Mouse (Mus musculus) naive thymus-derived CD4-positive, alpha-beta T cell, adult 2 months (primary cell): ENCODE measurements around the gene Stxbp3.

ENCODE experiments used
- DNase-seq: peaks from one replicate; pipeline ENCODE4 v3.0.0-alpha.2; 2011; ENCODE audit warnings: low read depth

The Stxbp3 gene

DNA sequence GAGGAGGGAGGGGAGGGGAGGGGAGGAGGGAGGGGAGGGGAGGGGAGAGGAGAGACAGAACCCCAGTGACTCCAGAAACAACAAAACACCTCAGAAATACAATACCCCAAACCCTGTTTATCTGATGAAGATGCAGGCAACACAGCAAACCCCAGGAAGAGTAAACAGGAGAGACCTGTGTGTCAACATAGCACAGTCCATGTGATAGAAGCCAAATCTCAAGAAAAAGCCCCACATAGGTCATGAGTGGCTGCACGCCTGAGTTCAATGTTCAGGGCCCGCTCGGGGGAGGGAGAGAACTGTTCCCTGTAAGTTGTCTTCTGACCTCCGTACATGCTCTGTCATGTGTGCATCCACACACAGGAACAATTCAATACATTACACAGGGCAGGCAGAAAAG lies 43.9 kb downstream of the Stxbp3 start:
- DNase-seq = peak; percentile 37

DNA sequence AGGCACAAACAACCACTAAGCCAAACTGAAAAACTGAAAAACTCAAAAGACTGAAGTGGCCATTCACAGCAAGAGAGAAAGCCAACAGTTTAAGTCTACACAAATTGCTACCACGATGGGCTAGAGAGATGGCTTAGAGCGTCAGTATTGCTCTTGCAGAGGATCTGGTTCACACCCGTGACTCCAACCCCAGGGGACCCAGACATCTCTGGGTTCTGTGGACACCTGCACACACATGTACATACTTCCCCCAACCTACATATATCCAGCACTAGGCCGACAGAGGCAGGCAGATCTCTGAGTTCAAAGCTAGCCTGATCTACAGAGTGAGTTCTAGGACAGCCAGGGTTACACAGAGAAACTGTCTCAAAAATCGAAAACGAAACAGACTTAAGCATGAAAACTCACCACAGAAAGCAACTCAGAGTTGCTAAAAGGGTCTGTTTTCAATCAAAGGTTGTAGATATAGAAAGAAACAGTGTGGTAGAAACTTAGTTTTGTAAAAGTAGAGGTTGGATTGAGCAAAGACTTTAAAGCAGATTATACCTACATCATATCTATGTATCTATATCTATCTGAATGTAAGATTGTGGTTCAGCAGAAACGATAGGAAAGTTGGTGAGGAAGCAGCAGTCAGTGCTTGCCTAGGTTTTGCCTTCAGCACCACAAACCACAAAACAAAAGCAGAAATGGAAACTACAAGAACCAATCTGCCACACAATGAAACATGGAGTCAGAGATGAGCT lies 44.6 kb downstream of the Stxbp3 start:
- DNase-seq = peak; percentile 73

DNA sequence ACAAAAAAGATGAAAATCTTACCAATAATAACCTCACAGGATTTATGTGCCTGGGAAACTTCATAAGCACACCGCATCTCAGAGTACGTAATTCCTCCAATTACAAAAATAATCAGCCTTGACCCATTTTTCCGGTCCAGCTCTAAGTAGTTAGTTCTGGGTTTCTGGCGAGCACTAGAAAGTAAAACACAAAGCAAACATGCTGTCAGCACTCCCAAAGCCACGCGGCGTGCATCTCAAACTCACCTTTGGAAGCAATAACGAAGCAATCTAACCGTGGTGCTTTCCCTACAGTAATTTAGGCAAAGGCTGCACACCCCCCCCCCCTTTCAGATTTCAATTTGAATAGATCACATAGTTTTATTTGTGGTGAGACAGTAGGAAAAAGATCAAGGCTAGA lies 45.5 kb downstream of the Stxbp3 start:
- peak; percentile 10 for DNase-seq

DNA sequence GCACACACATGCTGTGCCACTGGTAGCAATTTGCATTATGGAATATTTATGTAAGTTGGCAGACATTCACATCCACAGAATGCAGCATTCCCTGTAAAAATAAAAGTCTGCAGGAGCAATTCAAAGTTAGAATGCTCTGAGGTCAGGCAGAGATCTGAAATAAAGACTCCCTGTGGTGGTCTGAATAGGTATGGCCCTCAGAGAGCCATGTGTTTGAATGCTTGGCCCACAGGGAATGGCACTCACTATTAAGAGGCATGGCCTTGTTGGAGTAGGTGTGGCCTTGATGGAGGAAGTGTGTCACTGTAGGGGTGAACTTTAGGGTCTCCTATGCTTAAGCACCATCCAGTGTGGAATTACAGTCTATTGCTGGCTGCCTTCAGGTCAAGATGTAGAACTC lies 47.9 kb downstream of the Stxbp3 start:
- no peak for DNase-seq

DNA sequence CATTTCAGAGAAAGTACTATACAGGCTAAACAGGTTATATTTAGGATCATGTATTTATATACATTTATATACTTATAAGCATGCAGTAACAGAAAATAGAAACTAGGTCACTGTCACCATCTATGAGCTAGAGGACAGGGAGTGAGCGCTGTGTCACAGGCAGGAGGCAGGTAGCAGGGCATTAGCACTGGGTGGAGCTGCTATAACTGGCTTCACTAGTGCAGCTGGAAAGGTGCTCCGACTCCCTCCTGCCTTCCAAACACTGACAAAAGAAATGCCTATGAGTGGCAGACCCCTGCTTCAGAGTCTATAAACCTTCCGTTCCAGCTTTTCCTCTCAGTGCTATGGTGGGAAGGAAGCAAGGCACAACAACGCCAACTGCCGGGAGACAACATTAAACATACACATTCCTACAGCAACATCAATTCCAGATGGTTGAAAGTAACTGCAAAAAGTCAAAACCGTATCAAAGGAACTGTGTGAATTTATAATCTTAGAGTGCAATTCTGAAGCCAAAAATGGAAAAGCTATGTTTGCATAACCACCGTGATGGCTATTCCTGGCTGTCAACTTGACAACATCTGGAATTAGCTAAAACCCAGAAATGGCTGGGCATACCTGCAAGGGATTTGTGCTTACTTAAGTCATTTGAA lies 49.1 kb downstream of the Stxbp3 start:
- DNase-seq = no peak

DNA sequence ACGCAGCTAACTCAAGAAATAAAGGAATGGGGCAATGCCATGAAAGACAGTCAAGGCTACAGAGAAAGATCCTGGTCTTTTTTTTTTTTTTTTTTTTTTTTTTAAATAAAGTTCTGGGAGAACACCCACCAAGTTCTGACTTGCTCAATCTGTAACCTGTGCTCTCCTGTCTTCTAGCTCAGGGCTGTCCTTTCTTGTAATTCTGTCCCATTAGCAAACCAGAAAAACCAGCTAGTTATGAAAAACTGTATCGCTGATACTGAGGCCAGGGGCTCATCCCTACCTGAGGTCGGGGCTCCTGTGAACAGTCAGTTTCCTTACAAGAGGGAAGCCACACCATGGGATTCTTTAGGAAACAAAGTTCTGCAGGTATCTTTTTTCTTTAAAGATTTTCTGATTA lies 49.8 kb downstream of the Stxbp3 start:
- DNase-seq = no peak

DNA sequence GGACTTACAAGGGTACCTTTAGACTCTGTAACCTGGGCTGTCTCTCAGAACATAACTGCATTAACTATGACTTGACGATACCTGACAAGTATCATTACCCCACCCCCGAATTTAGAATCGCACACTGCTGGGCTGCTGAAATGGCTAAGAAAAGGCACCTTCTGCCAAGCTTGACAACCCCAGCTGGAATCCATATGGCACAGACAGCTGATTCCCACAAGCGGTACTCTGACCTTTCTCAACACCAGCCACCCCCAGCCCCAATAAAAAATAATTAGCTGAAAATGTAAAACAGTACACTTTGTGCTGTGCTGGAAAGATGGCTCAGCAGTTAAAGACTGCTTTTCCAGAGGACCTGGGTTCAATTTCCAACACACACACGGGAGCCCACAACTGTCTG lies 51.0 kb downstream of the Stxbp3 start:
- DNase-seq = no peak

DNA sequence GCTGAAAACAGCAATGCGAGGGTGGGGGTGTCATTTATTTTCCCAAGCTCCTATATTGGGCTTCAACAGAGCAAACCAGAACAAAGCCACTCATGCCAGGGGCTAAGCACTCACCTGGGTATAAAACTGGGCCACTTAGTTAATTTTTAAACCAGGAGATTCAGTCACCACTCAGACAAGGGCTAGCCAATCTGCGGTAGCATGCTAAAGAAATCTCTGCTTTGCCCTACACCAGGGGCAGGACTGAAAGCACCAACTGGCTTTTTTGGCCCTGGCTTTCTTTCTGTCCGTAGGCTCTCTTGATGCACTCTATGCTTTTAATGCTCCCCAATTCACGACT lies 51.9 kb downstream of the Stxbp3 start:
- DNase-seq = no peak

DNA sequence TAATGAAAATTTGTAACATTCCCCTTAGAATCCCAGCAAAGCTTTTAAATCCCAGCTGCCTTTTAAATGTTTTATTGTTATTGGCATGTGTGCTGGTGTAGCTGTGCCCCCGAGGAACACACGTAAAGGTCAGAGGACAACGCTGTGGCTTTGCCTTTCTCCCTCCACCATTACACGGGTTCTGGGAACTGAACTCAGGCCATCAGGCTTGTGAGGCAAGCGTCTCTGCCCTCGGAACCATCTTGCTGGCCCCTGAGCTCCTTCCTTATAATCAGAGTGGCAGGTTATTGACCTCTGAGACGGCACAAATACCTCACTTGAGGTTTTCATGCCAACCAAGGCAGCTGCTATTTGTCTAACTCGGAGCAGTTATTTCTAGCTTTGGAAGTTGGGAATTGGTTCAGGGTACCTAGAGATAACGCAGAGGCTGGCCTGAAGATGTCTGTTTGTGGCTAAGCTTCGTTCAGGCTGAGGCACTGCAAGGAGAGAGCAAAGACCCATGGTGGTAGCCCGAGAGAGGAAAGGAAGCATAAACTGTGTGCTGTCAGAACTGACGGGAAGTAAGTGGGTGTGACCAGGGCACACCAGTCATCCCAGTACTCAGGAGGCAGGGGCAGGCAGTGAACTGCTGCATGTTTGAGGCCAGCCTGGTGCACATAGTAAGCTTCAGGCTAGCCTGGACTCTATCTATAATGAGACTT lies 52.4 kb downstream of the Stxbp3 start:
- DNase-seq = no peak

DNA sequence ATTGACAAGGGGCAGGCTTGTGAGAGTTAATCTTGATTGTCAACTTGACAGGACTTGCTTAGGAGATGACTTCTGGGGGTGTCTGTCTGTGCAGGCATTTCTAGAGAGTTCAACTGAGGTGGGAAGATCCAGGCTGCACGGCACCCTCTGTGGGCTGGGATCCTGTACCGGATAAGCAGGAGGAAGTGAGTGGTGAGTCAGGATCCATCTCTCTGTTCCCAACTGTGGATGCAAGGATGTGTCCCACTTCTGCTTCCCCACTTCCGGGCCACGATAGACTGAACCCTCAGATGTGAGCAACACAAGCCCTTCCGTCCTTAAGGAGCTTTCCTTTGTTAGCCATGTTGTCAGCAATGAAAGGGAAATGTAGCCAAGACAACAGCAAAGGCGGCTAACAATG lies 53.8 kb downstream of the Stxbp3 start:
- no peak for DNase-seq

DNA sequence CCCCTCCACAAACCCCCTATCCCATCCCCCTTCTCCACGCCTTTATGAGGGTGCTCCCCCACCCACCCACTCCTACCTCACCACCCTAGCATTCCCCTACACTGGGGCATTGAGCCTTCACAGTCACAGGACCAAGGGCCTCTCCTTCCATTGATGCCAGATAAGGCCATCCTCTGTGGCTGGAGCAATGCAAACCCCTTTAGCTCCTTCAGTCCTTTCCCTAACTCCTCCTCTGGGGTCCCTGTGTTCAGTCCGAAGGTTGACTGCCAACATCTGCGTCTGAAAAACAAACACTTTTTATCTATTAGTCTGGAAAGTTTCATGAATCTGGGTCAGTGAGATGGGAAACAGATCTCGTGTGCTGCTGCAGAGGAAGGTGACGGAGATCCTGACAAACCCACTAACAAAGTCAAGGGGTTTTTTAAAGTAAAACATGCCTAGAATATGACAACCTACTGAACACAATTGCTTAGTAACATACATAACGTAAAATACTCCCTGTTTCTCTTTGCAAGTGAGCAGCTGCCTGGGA lies 57.9 kb downstream of the Stxbp3 start:
- no peak for DNase-seq

DNA sequence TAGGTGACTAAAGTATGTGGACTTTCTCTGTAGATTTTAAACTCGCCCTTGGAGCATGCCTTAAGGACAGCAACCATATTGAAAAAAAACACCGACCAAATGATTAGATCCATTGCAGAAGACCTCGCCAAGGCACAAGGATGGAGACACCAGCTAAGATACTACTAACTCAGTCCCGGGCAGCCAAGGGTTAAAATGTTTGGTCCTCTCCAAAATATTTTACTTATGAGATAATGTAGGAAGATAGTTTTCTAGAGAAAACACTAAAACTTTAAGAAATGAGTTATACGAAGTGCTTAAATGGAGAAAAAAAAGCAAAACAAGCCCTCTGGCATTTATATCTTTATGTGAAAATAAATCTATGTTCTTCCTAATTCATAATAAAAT lies 58.4 kb downstream of the Stxbp3 start:
- no peak for DNase-seq

DNA sequence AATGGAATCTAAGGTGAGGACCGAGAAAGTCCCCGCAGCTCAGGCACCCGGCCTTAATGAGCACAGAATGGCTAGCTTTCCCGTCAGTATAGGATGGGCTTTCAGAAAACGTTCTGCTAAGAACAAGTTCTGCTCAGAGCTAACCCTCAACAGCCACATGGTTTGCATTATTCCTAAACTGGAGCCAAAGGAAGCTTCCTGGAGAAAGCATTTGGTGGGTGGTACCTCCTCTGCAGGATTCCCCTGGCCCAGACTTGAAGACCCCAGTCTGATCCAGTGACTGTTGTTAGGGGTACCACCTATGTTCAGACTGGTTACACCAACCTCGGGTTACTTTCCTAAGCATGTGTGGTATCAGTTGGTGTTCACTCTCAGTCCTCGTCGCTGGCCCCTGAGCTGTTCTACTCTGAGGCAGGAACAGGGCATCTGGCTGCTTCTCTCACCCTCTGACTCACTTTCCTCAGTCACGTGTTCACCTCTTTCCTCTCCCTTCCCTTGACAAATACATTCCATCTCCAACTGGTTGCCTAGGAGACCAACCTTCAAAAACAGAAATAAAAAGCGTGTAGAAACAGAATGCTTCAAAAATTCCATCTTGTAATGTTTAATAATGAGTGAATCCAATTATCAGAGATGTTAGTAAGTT lies 59.0 kb downstream of the Stxbp3 start:
- DNase-seq = no peak

DNA sequence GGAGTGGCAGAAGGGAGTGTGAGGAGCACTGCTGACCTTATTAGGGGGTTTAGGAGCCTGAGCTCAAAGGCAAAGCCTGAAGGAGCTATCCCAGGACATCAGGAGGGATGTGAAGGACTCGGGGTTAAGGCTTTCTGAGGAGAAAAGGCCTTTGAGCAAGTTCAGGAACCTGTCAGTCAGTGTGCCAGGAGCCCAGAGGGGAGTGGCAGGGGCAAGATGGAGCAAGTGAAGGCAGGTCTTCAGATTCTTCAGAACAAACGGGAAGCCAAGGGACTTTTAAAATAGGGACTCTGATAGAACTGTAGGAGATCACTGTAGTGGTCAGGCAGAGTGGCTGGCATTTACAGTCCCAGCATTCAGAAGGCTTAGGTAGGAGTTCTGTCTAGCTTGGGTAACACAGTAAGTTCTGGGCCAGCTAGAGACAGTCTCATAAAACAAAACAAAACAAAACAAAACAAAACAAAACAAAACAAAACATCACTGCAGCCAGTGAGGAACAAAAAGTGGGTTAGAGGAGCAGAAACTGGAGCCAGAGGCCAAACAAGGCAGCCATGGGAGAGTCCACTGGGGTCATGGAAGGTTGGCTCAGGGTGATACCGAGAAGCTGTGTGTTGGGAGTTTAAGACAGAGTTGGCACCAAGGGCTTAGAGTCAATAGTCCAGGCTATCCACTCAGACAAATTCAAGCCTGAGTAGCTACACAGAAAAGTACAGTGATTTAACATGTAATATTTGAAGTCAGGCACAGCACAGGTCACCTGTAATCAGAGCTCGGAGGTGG lies 61.4 kb downstream of the Stxbp3 start:
- DNase-seq = no peak

DNA sequence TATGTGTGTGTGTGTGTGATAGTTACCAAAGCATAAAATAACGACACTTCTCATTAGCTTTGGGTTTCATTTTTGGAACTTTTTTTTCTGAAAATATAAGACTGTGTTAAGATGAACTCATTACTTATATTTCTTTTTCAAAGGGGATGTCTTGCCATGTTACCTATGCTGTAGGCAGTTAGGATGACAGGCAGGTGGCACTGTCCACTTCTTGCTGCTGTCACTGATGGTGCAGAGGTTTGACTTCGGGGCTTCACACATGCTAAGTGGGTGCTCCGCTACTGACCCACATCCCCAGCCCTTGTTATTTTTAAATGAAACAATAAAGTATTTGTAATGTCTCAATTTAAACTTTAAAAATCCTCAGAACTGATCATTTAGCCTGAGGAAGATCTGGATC lies 67.5 kb downstream of the Stxbp3 start:
- DNase-seq = peak; percentile 18

DNA sequence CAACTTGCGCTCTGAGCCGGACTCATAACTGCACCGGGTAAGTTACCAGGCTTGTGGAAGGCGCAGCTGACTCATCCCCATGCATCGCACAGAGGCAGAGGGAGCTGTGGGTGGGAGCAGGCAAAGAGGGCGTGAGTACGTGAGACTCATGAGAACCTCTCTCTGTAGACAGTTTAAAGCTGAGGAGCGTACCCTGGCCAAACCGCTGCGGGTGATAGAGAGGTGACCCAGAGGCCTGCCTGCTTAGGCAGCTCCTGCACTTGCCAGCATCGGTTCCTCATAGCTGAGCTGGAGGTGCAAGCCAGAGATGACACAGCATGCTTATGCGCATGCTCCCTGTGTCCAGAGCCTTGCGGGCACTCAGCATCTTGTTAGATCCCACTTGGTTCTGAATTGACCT lies 68.1 kb downstream of the Stxbp3 start:
- no peak for DNase-seq

DNA sequence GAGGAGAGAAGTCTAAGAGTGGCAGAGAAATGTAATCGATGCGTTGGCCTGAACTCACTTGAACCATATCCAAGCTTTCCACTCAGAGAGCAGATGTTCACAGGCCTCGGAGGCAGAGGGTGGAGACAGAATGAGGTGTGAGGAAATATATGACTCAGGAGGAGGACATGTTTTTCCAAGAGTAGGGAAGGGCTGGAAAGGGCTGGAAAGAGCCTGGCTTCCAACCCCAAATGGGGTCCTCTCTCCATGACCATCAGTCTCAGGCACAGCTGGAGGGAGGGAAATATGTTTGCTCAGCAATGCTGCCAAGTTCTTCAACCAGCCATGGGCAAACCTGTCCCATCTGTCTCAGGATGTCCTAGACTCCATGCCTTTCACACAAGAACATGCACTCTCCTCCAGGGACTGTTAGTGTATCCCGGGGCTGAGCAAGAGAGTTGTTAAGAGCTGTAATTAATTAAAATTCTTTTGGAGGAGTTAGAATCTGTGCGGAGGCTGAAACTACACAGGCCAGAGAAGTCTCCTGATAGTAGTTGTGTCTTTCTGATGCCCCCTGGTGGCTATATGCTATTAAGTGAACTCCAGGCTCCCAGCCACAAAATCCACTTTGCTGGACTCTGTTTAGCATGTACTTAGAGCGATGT lies 69.5 kb downstream of the Stxbp3 start:
- DNase-seq = peak; percentile 81

DNA sequence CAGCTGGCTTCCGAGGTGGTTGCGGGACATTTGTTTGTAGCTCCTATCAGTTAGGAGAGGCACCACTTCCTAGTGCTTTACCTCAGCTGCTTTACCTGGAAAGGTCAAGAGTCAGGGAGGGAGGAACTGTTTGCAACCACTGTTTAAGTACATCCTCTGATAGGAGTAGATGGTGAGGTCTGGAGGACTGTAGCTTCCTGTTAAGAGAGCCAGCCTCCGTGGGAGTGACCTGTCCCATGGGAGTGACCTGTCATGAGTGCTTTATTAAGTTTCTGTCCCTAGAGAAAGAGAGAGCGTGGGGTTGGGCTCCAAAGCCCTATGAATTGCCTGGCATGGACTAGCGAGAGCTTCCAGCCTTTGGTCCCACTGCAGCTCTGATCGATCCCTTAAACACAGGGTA lies 70.8 kb downstream of the Stxbp3 start:
- DNase-seq = no peak

DNA sequence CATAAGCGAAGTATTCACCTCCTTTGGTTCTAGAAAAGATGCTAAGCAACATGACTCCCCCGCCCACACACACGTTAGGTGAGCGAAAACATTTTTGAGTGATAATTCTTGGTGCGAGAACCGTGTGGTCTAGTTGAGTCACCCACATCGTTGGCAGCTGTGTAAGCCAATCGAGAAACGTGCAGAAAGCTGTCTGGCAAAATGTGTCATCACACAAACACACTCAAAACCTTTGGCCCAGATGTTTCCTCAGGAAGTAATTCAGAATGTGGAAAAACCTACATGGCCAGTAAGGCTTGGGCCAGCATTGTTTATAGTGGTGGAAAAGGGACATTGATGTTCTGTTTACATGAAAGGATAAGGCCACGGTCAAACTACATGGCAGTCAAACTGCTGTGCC lies 72.9 kb downstream of the Stxbp3 start:
- DNase-seq = no peak

DNA sequence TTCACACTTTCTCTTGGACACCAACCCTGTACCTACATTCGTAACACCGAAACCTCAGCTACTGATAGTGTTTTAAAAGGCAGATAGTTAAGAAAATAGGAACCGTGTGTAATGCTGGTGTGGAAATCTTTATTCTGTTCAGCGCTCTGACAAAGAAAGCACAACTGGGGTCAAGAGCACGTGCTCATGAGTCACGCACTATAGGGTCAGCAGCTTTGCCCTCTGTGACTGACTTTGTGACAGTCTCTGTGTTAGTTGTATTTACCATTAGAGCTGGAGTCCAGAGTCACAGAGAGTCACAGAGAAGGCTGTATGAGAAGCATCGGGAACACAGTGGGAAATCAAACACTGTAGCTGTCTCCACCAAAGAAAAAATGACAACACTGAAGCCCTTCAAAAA lies 73.4 kb downstream of the Stxbp3 start:
- no peak for DNase-seq

DNA sequence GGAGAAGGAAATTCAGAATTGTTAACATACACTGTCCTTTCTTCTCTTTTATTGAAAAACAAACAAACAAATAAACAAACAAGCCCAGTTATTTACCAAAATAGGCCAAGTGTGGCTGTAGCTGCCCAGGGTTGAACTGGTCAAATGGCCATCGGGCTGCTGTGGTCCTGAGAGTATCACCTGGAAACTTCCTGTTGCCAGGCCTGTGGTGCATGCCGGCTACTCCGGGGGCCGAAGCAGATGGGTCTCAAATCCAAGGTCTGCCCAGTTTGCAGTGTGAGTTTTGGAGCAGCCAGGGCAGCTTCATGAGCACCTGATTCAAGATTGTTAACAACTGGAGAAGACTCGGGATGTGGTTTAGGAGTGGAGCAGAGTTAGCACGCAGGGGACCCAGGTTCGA lies 74.8 kb downstream of the Stxbp3 start:
- no peak for DNase-seq

DNA sequence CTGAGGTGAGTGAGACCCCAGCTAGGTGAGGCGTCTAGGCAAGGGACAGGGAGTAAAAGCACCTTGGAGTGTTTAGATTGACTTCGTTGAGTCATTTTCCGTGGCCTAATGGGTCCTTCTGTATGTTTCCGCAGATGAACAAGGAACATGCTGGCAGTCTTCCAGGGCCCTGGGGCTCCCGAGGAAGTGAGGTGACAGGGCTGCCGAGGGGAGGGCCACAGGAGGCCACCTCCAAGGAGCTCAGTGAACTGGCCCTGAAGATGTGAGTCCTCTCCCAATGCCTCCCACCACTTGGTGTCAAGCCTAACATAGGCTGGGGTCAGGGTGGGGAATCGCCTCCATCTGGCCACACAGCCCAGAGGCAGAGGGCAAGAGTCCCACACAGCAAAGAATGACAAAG lies 75.3 kb downstream of the Stxbp3 start:
- no peak for DNase-seq
